Mouse (Mus musculus) CH12.LX (cell line): ENCODE measurements around the gene Chfr.

Source experiments
- CTCF ChIP-seq, 2 experiments: IDR thresholded peaks in 1 of 2; conservative IDR thresholded peaks in 1 of 2; 2 replicates each; pipeline ENCODE4 v1.5.1; 2011 to 2012; ENCODE audit warnings: low read depth in 2 of 2, low read length in 2 of 2, improper control_type of control experiment in 1 of 2, inconsistent platforms in 1 of 2, mild to moderate bottlenecking in 1 of 2, moderate library complexity in 1 of 2
- EP300 ChIP-seq: IDR thresholded peaks from 2 replicates; pipeline ENCODE4 v1.6.1; 2011; ENCODE audit warnings: low read length, improper control_type of control experiment
- IRF4 ChIP-seq: IDR thresholded peaks from 2 replicates; pipeline ENCODE4 v1.6.1; 2014; ENCODE audit warnings: low read depth, mild to moderate bottlenecking, inconsistent platforms, low read length, improper control_type of control experiment
- KAT2A ChIP-seq: IDR thresholded peaks from 2 replicates; pipeline ENCODE4 v1.6.1; 2012; ENCODE audit warnings: low read length, improper control_type of control experiment, inconsistent platforms; ENCODE audit not compliant: insufficient replicate concordance
- MEF2A ChIP-seq: IDR thresholded peaks from 2 replicates; pipeline ENCODE4 v1.6.1; 2014; ENCODE audit warnings: low read depth, mild to moderate bottlenecking, inconsistent platforms, low read length, improper control_type of control experiment, borderline replicate concordance
- MXI1 ChIP-seq: IDR thresholded peaks from 2 replicates; pipeline ENCODE4 v1.6.1; 2011; ENCODE audit warnings: mild to moderate bottlenecking, low read depth, low read length, improper control_type of control experiment
- POLR2A ChIP-seq: IDR thresholded peaks from 2 replicates; pipeline ENCODE4 v1.6.1; 2011; ENCODE audit warnings: low read depth, mild to moderate bottlenecking, improper control_type of control experiment, low read length
- POLR2AphosphoS2 ChIP-seq: IDR thresholded peaks from 2 replicates; pipeline ENCODE4 v1.6.1; 2011; ENCODE audit warnings: low read depth, low read length, improper control_type of control experiment
- RAD21 ChIP-seq: IDR thresholded peaks from 2 replicates; pipeline ENCODE4 v1.6.1; 2011; ENCODE audit warnings: low read depth, mild to moderate bottlenecking, low read length, improper control_type of control experiment, moderate library complexity
- SIN3A ChIP-seq: IDR thresholded peaks from 2 replicates; pipeline ENCODE4 v1.6.1; 2012; ENCODE audit warnings: low read length, improper control_type of control experiment, inconsistent platforms
- TCF12 ChIP-seq: IDR thresholded peaks from 2 replicates; pipeline ENCODE4 v1.6.1; 2014; ENCODE audit warnings: low read depth, mild to moderate bottlenecking, inconsistent platforms, low read length, improper control_type of control experiment
- ZKSCAN1 ChIP-seq: IDR thresholded peaks from 2 replicates; pipeline ENCODE4 v1.6.1; 2012; ENCODE audit warnings: low read depth, inconsistent platforms, low read length, improper control_type of control experiment, borderline replicate concordance
- ZNF384 ChIP-seq: IDR thresholded peaks from 2 replicates; pipeline ENCODE4 v1.6.1; 2012; ENCODE audit warnings: low read depth, low read length, improper control_type of control experiment, inconsistent platforms

- no peak for TF ChIP-seq POLR2A
- no peak for TF ChIP-seq EP300
- no peak for TF ChIP-seq MEF2A
- no peak for TF ChIP-seq ZKSCAN1
- no peak for TF ChIP-seq RAD21
- TF ChIP-seq MXI1, result no peak
- TF ChIP-seq CTCF (conservative IDR thresholded peaks at IDR 0.05 in 1 of 2, IDR thresholded peaks at IDR 0.05 in 1 of 2; ENCODE audit: low read depth in 2 of 2, low read length in 2 of 2), result no peak
- no peak for TF ChIP-seq TCF12
- no peak for TF ChIP-seq POLR2AphosphoS2
- no peak for TF ChIP-seq SIN3A
- TF ChIP-seq KAT2A, result no peak
- TF ChIP-seq ZNF384, result no peak
- no peak for TF ChIP-seq IRF4
Observed at GRCm38 (mm10) chr5:110098991-110099477, 36.6 kb upstream of the Chfr start.
